Mouse (Mus musculus) heart, embryonic 15.5 days (tissue): ENCODE results near the gene Tesmin. TPM values are rescaled to one million over a fixed set of nuclear protein-coding genes. Genes with fewer than 3 reads are reported as not detected.

ENCODE experiments used
- ATAC-seq: fragments of 200-750 bp; cut with Nextera tagmentation; replicated peaks from 2 replicates; pipeline ENCODE4 v1.8.0; 2017; ENCODE audit warnings: low read depth, moderate TSS enrichment; ENCODE audit not compliant: insufficient number of reproducible peaks, insufficient read depth, low FRiP score
- H3K27ac ChIP-seq: fragments of 300-500 bp; sonication (generic); 2 replicates; pipeline ENCODE4 v1.5.1; 2015; ENCODE audit warnings: mild to moderate bottlenecking, inconsistent platforms
- H3K27me3 ChIP-seq: fragments of 300-500 bp; sonication (generic); 2 replicates; pipeline ENCODE4 v1.6.1; 2015; ENCODE audit warnings: inconsistent platforms
- H3K36me3 ChIP-seq: fragments of 300-500 bp; sonication (generic); 2 replicates; pipeline ENCODE4 v1.6.1; 2015; ENCODE audit warnings: mild to moderate bottlenecking, inconsistent platforms
- H3K4me1 ChIP-seq: fragments of 300-500 bp; sonication (generic); replicated peaks from 2 replicates; pipeline ENCODE4 v1.6.1; 2015; ENCODE audit warnings: inconsistent platforms
- H3K4me2 ChIP-seq: fragments of 300-500 bp; sonication (generic); 2 replicates; pipeline ENCODE4 v1.6.1; 2015; ENCODE audit warnings: inconsistent platforms, mild to moderate bottlenecking, moderate library complexity
- H3K4me3 ChIP-seq: fragments of 300-500 bp; sonication (generic); 2 replicates; pipeline ENCODE4 v1.5.1; 2015; ENCODE audit warnings: mild to moderate bottlenecking, inconsistent platforms
- H3K9ac ChIP-seq: fragments of 300-500 bp; sonication (generic); 2 replicates; pipeline ENCODE4 v1.6.1; 2015; ENCODE audit warnings: mild to moderate bottlenecking, inconsistent platforms
- H3K9me3 ChIP-seq: fragments of 300-500 bp; sonication (generic); replicated peaks from 2 replicates; pipeline ENCODE4 v1.6.1; 2016; ENCODE audit warnings: inconsistent platforms
- WGBS: fragments of 180-500 bp; shearing (Covaris S2); methylation state at CpG from one replicate; pipeline ENCODE4 v1.1.7; 2015; ENCODE audit warnings: mixed read lengths; 5-methylcytosine and 5-hydroxymethylcytosine counted together
- polyA plus RNA-seq: library from polyadenylated mRNA; unstranded; fragments of >200 nt; fragmentation: Nextera tagmentation; extraction: Ambion mirVana; gene quantifications from 2 replicates; pipeline ENCODE4 v1.2.1, GENCODE M21; 2015

The Tesmin gene
- polyA plus RNA-seq, 1 experiment from 2014 or later: 0.69 TPM

GRCm38 (mm10) chr19:3447348-3447747, 58.7 kb downstream of the Tesmin start:
- WGBS: 79% methylated on average over 3 of the region's 3 CpGs
- Histone ChIP-seq H3K27me3 (no peaks in the 10 kb centered on the region; the same call in 1 of the 2 replicates), H3K9ac (no peak overlapping the region)

GRCm38 (mm10) chr19:3449248-3449647, 60.6 kb downstream of the Tesmin start:
- no peak overlapping the region for H3K4me3 ChIP-seq
- no peaks in the 10 kb centered on the region for H3K9me3 ChIP-seq
- peaks cover 13% of the 10 kb centered on the region for H3K4me1 ChIP-seq
- 54% methylated on average over 3 of the region's 3 CpGs for WGBS
- no peaks in the 10 kb centered on the region for H3K27me3 ChIP-seq
- ATAC-seq: no peak
- no peak overlapping the region for H3K9ac ChIP-seq
- H3K4me2 ChIP-seq: no peak overlapping the region
- 0 out of 2 replicates have a peak overlapping the region, but pooled peaks have one; percentile 4 for H3K27ac ChIP-seq
- H3K36me3 ChIP-seq: 0 out of 2 replicates have a peak, but pooled peaks cover 8% of the 10 kb centered on the region

More at GRCm38 (mm10) chr19:3447348-3447747, 58.7 kb downstream of the Tesmin start:
- Histone ChIP-seq H3K9me3 (no peaks in the 10 kb centered on the region), H3K36me3 (no peaks in the 10 kb centered on the region), H3K27ac (no peak overlapping the region), H3K4me3 (no peak overlapping the region), H3K4me1 (peaks cover 13% of the 10 kb centered on the region), H3K4me2 (no peak overlapping the region)
- ATAC-seq: no peak

DNA sequence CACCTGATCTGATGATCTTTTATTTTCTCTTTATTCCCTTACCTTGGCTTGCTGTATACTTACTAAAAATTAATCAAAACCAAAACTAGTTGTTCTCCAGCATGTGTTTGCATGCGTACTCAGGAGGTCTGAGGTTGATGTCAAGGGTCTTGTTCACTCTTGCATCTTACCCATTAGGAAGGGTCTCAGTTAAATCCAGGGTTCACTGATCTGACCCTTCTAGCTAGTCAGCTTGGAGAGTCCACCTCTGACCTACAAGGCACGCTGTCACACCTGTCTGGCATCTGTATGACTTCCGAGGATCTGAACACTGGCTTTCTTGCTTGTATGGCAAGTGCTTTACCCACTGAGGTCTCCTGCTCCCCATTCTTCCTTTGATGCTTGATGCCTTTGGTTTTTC, 62.1 kb downstream of the Tesmin start:
- H3K27ac ChIP-seq: no peak overlapping the region
- no peak overlapping the region for H3K4me2 ChIP-seq
- H3K9ac ChIP-seq: no peak overlapping the region
- H3K4me1 ChIP-seq: peaks cover 13% of the 10 kb centered on the region
- no peaks in the 10 kb centered on the region for H3K27me3 ChIP-seq
- ATAC-seq: no peak
- no peaks in the 10 kb centered on the region for H3K9me3 ChIP-seq
- H3K4me3 ChIP-seq: no peak overlapping the region
- peaks cover 23% of the 10 kb centered on the region for H3K36me3 ChIP-seq
- WGBS: 88% methylated on average over 3 of the region's 3 CpGs

- Histone ChIP-seq H3K4me1 (peaks cover 13% of the 10 kb centered on the region), H3K27ac (no peak overlapping the region), H3K27me3 (no peaks in the 10 kb centered on the region), H3K4me3 (no peak overlapping the region), H3K9me3 (no peaks in the 10 kb centered on the region), H3K36me3 (peaks cover 27% of the 10 kb centered on the region), H3K4me2 (no peak overlapping the region), H3K9ac (no peak overlapping the region)
- WGBS: 22% methylated on average over 6 of the region's 6 CpGs
- ATAC-seq: no peak; the same call in 1 of the 2 replicates
Measured at GRCm38 (mm10) chr19:3451170-3451569, 62.5 kb downstream of the Tesmin start.

DNA sequence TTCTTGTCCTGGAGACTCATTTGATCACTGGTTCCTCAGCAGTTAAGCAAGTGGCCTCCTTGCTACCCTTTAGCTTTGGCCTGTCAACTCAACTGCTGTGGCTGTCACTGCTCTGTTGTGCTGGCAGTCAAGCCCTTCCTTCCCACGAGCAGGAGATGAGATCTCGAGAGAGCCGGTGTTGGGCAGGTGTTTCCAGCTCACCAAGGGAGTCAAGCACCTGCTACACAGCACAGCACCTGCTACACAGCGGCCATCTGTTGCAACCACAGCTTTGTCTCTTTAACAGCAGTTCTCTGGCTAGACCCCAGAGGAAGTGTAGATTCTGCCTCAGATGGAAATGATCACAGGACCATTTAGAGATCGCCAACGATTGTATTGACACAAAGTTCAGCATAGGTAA, 63.0 kb downstream of the Tesmin start:
- Histone ChIP-seq H3K9ac (no peak overlapping the region), H3K36me3 (peaks cover 31% of the 10 kb centered on the region), H3K27me3 (no peaks in the 10 kb centered on the region), H3K4me1 (peaks cover 13% of the 10 kb centered on the region), H3K4me3 (no peak overlapping the region), H3K9me3 (no peaks in the 10 kb centered on the region), H3K27ac (no peak overlapping the region), H3K4me2 (no peak overlapping the region)
- WGBS: 52% methylated on average over 6 of the region's 6 CpGs
- ATAC-seq: peak; percentile 29

Other genes with a start within 250 kb of the Tesmin start
- 83.5 and 94.8 TPM in 2 replicates for gene Mrpl21, start 106.0 kb upstream of the Tesmin start, polyA plus RNA-seq
- 5.3 and 7.0 TPM in 2 replicates for gene Ighmbp2, start 105.8 kb upstream of the Tesmin start, polyA plus RNA-seq
- gene Cpt1a, start 66.5 kb upstream of the Tesmin start, polyA plus RNA-seq: 25.7 and 36.0 TPM in 2 replicates
- 6.2 and 7.5 TPM in 2 replicates for gene Gal, start 25.7 kb downstream of the Tesmin start, polyA plus RNA-seq
- 41.3 and 46.5 TPM in 2 replicates for gene Ppp6r3, start 186.9 kb downstream of the Tesmin start, polyA plus RNA-seq